Mouse (Mus musculus): ENCODE data around the gene Fv1. TPM values are rescaled to one million over a fixed set of nuclear protein-coding genes. Genes with fewer than 3 reads are reported as not detected.

Gene Fv1
- polyA plus RNA-seq, 1 experiment from 2014 or later: 12.9 TPM

DNA sequence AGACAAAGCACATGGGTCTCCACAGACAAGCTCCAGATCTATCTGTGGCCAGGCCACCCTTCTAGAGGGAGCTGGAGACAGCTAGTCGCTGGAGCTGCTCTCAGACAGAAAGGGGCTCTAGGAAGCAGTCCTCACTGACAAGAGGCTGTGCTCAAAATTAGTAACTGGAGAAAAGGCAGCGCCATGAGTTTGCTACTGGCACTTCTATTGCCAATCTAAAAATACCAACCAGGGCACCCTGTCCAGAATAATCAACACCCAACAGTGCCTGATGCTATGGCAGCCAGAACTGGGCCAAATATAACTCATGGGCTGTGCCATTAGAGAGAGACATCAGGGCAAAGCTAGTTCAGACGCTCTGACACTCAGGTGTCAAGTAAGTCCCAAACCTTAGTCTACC lies 28.6 kb downstream of the Fv1 start:
- Histone ChIP-seq H3K36me3 (ENCODE audit: control insufficient read depth, insufficient read depth) (peaks cover 31% of the 10 kb centered on the region), H3K27me3 (replicated peaks; ENCODE audit: control insufficient read depth, insufficient read depth, low read length) (no peaks in the 10 kb centered on the region), H3K27ac (ENCODE audit: low read length) (no peak overlapping the region), H3K9me3 (ENCODE audit: control insufficient read depth, low read length) (no peaks in the 10 kb centered on the region), H3K4me3 (replicated peaks; ENCODE audit: low read length) (no peak overlapping the region), H3K4me1 (replicated peaks; ENCODE audit: control insufficient read depth, insufficient read depth, low read length) (no peaks in the 10 kb centered on the region), H3K4me2 (ENCODE audit: low read length) (no peak overlapping the region), H3K9ac (replicated peaks; ENCODE audit: low read depth, low read length) (no peak overlapping the region)
- WGBS: 94% methylated on average over 3 of the region's 3 CpGs
- ATAC-seq: no peak

DNA sequence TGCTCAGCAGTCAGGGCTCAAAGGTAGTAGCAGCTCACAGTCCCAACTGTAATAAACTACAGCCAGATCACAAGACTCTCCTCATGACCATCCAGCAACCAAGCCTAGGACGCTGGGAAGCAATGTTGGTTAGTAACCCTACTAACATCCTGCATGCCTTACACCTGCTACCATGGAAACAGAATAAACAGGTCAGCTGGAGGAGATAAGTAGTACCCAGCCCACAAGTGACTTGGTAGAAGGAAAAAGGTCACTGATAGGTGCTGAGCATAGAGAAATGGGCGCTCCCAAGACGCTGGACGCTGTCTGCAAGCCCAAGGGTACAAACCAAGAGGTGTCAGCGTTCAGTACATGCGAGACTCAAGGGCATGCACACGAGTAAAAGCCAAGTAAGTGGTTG lies 31.7 kb downstream of the Fv1 start:
- Histone ChIP-seq H3K4me2 (ENCODE audit: low read length) (no peak overlapping the region), H3K36me3 (ENCODE audit: control insufficient read depth, insufficient read depth) (peaks cover 21% of the 10 kb centered on the region), H3K9ac (replicated peaks; ENCODE audit: low read depth, low read length) (no peak overlapping the region), H3K27ac (ENCODE audit: low read length) (no peak overlapping the region), H3K9me3 (ENCODE audit: control insufficient read depth, low read length) (no peaks in the 10 kb centered on the region), H3K4me1 (replicated peaks; ENCODE audit: control insufficient read depth, insufficient read depth, low read length) (peaks cover 10% of the 10 kb centered on the region), H3K27me3 (replicated peaks; ENCODE audit: control insufficient read depth, insufficient read depth, low read length) (no peaks in the 10 kb centered on the region), H3K4me3 (replicated peaks; ENCODE audit: low read length) (no peak overlapping the region)
- 93% methylated on average over 7 of the region's 7 CpGs for WGBS
- ATAC-seq: no peak

DNA sequence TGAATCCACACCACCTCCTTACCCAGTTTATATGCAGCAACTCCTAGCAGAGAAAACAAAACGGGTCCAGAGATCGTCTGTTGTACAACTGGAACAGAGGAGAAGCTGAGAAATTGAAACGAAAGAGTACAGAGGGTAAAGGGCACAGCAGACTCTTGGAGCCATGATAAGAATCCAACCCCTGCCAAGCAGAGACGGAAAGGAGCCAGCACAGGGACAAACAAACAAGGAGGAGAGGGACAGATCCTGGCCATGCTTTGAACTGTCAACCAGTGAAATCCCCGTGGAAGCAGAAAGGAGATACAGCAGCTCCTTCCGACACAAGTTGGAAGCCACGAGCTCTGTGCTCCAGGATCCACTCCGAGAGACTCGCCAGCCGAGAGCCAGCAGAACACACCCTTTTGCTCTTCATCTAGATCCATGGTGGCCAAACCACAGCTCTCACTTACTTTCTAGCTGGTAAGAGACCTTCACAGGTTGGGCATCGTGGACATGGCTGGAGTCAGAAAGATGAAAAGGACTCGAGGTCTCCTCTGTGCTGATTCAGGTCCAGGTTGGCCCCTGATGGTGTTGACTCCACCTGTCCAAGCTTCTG lies 34.2 kb downstream of the Fv1 start:
- Histone ChIP-seq H3K27me3 (replicated peaks; ENCODE audit: control insufficient read depth, insufficient read depth, low read length) (no peaks in the 10 kb centered on the region), H3K36me3 (ENCODE audit: control insufficient read depth, insufficient read depth) (peaks cover 9% of the 10 kb centered on the region), H3K9ac (replicated peaks; ENCODE audit: low read depth, low read length) (no peak overlapping the region), H3K27ac (ENCODE audit: low read length) (no peak overlapping the region), H3K4me3 (replicated peaks; ENCODE audit: low read length) (no peak overlapping the region), H3K9me3 (ENCODE audit: control insufficient read depth, low read length) (no peaks in the 10 kb centered on the region), H3K4me1 (replicated peaks; ENCODE audit: control insufficient read depth, insufficient read depth, low read length) (peaks cover 10% of the 10 kb centered on the region), H3K4me2 (ENCODE audit: low read length) (no peak overlapping the region)
- 91% methylated on average over 12 of the region's 12 CpGs for WGBS
- ATAC-seq: no peak

DNA sequence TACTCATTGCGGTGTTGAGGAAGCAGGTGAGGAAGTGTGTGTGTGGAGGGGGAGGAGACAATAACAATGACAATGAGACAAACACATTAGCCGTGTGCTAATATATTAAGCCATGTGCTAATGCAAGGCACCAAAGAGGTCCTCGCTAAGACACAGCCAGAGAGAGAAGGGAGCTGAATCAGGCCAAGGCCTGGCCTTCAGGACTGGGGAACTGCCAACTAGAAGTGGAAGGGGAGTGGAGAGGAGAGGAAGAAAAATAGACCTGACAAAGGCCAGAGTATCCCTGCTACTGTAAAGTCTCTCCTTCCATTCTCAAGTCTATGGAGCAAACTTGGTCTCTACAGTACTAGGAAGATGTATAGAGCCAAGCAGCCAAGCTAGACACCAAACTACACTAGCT lies 34.8 kb downstream of the Fv1 start:
- Histone ChIP-seq H3K9ac (replicated peaks; ENCODE audit: low read depth, low read length) (peak overlapping the region; percentile 85; the same call in 1 of the 2 replicates), H3K4me3 (replicated peaks; ENCODE audit: low read length) (peak overlapping the region; percentile 86), H3K27ac (ENCODE audit: low read length) (no peak overlapping the region), H3K9me3 (ENCODE audit: control insufficient read depth, low read length) (no peaks in the 10 kb centered on the region), H3K4me1 (replicated peaks; ENCODE audit: control insufficient read depth, insufficient read depth, low read length) (peaks cover 10% of the 10 kb centered on the region), H3K27me3 (replicated peaks; ENCODE audit: control insufficient read depth, insufficient read depth, low read length) (no peaks in the 10 kb centered on the region), H3K4me2 (ENCODE audit: low read length) (peak overlapping the region; percentile 63), H3K36me3 (ENCODE audit: control insufficient read depth, insufficient read depth) (peaks cover 9% of the 10 kb centered on the region)
- WGBS: 79% methylated on average over 3 of the region's 3 CpGs
- no peak for ATAC-seq

DNA sequence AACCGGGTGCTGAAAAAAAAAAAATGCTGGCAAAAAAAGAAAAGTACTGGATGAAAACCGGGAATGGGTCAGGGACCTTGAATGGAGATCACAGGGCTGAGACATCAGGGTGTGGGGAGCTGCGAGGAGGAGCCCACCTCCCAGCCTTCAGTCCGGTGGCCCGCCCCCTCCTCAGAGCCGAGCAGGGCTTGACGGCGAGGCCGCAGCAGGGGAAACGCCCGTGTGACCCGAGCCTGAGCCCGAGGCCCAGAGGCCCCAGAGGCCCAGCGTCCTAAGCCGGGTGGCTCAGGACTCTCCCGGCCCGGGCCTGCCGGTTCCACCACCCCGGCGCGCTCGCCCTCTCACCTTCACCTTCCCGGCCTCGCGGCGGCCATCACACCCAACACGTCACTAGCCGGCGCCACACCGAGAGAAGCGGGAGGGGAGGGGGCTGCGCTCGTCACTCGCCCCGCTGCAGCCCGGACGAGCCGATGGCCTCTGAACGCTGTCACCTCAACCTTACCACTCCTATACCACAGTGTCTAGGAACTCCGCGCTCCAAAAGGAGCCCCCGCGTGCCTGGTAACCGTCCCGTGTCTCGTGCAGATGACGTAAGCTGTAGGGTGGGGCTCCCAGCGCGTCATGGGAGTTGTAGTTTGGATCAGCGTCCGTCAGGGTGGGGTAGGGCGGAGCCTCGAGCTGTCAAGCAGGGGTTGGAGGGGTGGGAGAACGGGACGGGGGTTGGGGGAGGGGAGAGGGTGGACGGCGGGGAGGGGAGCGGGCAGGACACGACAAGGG lies 35.7 kb downstream of the Fv1 start, which contains the start of gene Mfn2:
TSS of gene Mfn2 (minus strand) at position 392 of the 777 bp plus-strand sequence.
- WGBS: under 1% methylated on average over 59 of the region's 59 CpGs
- Histone ChIP-seq H3K9me3 (ENCODE audit: control insufficient read depth, low read length) (no peaks in the 10 kb centered on the region), H3K36me3 (ENCODE audit: control insufficient read depth, insufficient read depth) (peaks cover 6% of the 10 kb centered on the region), H3K27ac (ENCODE audit: low read length) (peak within 1 kb of the TSS; percentile 82), H3K4me1 (replicated peaks; ENCODE audit: control insufficient read depth, insufficient read depth, low read length) (peaks cover 10% of the 10 kb centered on the region), H3K27me3 (replicated peaks; ENCODE audit: control insufficient read depth, insufficient read depth, low read length) (no peaks in the 10 kb centered on the region), H3K9ac (replicated peaks; ENCODE audit: low read depth, low read length) (peak within 1 kb of the TSS; percentile 85), H3K4me3 (replicated peaks; ENCODE audit: low read length) (peak within 1 kb of the TSS; percentile 86), H3K4me2 (ENCODE audit: low read length) (peak within 1 kb of the TSS; percentile 63)
- peak; percentile 94 for ATAC-seq

DNA sequence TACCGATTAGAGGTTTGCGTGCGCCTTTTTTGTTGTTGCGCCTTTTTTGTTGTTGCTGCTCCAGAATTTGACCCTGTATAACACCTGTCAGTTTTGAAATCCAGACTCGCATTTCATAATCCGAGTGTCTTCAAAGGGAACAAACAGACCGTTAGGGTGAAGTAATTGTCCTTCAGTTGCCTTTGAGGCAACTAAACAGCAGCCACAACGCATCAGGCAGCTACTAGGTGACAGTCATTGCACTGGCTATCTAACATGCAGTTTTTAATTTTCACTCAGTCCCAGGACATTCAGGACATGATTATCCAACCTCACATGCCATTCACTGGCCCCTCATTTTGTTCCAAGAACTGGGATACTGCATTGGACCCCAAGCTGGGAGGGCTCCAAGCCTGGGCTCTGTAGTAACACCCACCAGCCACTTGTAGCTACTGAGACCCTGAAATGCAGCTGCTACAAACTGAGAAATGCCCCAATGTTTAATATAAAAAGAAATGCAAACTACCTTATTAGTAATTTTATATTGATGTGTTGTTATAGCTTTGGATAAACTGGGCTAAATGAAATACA lies 36.4 kb downstream of the Fv1 start:
- WGBS: 0% methylated on average over 8 of the region's 8 CpGs

DNA sequence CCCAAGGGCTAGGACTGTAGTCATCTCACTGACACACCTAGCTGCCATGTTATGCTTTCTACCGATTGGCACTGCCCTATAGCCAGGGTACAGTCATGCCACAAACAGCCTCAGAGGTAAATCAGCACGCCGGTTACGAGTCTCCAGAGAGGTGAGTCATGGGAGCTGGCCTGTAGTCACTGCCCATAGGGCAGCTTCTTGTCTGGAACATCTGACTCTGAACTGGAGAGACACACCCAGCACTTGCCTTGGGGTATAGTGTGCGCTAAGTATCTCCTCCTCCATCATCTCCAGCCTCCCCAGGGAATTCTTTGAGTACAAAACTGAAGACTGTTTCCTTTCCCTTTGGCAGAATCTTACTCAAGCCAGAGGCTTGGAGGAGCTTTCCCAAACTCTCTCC lies 37.5 kb downstream of the Fv1 start:
- 88% methylated on average over 5 of the region's 5 CpGs for WGBS
- no peaks in the 10 kb centered on the region for H3K9me3 ChIP-seq (ENCODE audit: control insufficient read depth, low read length)
- no peaks in the 10 kb centered on the region for H3K27me3 ChIP-seq (replicated peaks; ENCODE audit: control insufficient read depth, insufficient read depth, low read length)
- no peaks in the 10 kb centered on the region for H3K36me3 ChIP-seq (ENCODE audit: control insufficient read depth, insufficient read depth)
- H3K27ac ChIP-seq (ENCODE audit: low read length): no peak overlapping the region
- H3K4me3 ChIP-seq (replicated peaks; ENCODE audit: low read length): no peak overlapping the region
- H3K4me2 ChIP-seq (ENCODE audit: low read length): no peak overlapping the region
- ATAC-seq: no peak
- H3K4me1 ChIP-seq (replicated peaks; ENCODE audit: control insufficient read depth, insufficient read depth, low read length): peaks cover 10% of the 10 kb centered on the region
- no peak overlapping the region for H3K9ac ChIP-seq (replicated peaks; ENCODE audit: low read depth, low read length)

More for the DNA sequence above, 36.4 kb downstream of the Fv1 start:
- Histone ChIP-seq H3K27ac (ENCODE audit: low read length) (peak overlapping the region; percentile 6; the same call in 1 of the 2 replicates), H3K4me1 (replicated peaks; ENCODE audit: control insufficient read depth, insufficient read depth, low read length) (peaks cover 10% of the 10 kb centered on the region), H3K4me2 (ENCODE audit: low read length) (peak overlapping the region; percentile 56), H3K9ac (replicated peaks; ENCODE audit: low read depth, low read length) (peak overlapping the region; percentile 85), H3K9me3 (ENCODE audit: control insufficient read depth, low read length) (no peaks in the 10 kb centered on the region), H3K36me3 (ENCODE audit: control insufficient read depth, insufficient read depth) (peaks cover 4% of the 10 kb centered on the region; the same call in 1 of the 2 replicates), H3K27me3 (replicated peaks; ENCODE audit: control insufficient read depth, insufficient read depth, low read length) (no peaks in the 10 kb centered on the region), H3K4me3 (replicated peaks; ENCODE audit: low read length) (peak overlapping the region; percentile 86)
- ATAC-seq: peak; percentile 23; the same call in 1 of the 2 replicates

DNA sequence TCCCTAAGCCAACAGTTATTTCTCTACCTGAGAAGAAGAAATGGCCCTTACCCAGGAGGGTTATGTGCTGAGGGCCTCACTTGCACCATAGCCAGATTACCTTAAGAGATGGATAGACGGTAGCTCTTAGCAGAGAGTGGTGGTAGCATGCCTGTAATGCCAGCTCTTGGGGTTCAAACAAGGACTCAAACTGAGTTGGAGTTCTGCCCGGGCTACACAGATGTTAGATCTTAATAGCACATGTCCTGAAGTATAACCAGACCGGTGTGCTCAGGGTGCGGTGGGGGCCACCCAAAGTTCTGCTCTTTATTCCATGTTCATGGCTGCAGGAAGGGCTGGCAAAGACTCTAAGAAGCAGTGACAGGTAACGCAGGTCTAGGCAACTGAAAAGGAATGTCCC lies 40.7 kb downstream of the Fv1 start:
- no peak for ATAC-seq
- H3K27me3 ChIP-seq (replicated peaks; ENCODE audit: control insufficient read depth, insufficient read depth, low read length): no peaks in the 10 kb centered on the region
- no peaks in the 10 kb centered on the region for H3K9me3 ChIP-seq (ENCODE audit: control insufficient read depth, low read length)
- no peak overlapping the region for H3K9ac ChIP-seq (replicated peaks; ENCODE audit: low read depth, low read length)
- H3K36me3 ChIP-seq (ENCODE audit: control insufficient read depth, insufficient read depth): no peaks in the 10 kb centered on the region
- H3K4me1 ChIP-seq (replicated peaks; ENCODE audit: control insufficient read depth, insufficient read depth, low read length): peaks cover 3% of the 10 kb centered on the region; the same call in 1 of the 2 replicates
- H3K4me3 ChIP-seq (replicated peaks; ENCODE audit: low read length): no peak overlapping the region
- no peak overlapping the region for H3K4me2 ChIP-seq (ENCODE audit: low read length)
- no peak overlapping the region for H3K27ac ChIP-seq (ENCODE audit: low read length)
- 92% methylated on average over 5 of the region's 5 CpGs for WGBS

DNA sequence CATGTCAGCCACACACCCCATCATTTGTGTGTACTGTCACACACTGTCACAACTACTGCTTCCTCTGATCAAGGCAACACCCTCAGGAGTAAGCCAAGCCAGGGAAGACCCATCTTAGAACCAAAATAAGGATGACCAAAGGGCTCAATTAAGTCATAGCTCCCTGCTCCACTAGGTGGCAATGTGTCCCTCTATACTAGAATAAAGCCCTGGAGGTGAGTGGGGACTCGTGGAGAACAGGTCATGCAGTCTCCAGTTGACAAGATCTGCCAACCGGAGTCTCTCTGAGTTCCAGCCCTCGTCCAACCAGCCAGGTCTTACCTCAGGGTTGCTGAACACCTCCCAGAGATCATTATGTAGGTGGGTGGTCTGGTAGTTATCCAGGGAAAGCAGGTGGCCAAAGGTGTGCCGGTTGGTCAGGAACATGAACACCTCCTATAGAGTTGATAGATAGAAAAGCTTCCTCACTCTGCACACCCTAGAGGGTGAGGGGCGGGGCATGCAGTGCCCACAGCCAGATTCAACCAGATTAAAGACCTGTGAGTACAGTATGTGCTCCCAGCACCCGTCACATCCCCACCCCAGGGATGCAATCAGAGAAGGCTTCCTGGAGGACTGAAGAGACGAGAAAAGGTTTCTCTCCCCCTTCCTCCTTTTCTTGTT lies 49.8 kb downstream of the Fv1 start:
- ATAC-seq: 0 out of 2 replicates have a peak, but pooled peaks have one; percentile 28
- Histone ChIP-seq H3K27ac (ENCODE audit: low read length) (no peak overlapping the region), H3K4me1 (replicated peaks; ENCODE audit: control insufficient read depth, insufficient read depth, low read length) (no peaks in the 10 kb centered on the region)

More for the DNA sequence above, 49.8 kb downstream of the Fv1 start:
- no peaks in the 10 kb centered on the region for H3K9me3 ChIP-seq (ENCODE audit: control insufficient read depth, low read length)
- no peaks in the 10 kb centered on the region for H3K36me3 ChIP-seq (ENCODE audit: control insufficient read depth, insufficient read depth)
- no peak overlapping the region for H3K4me2 ChIP-seq (ENCODE audit: low read length)
- H3K27me3 ChIP-seq (replicated peaks; ENCODE audit: control insufficient read depth, insufficient read depth, low read length): no peaks in the 10 kb centered on the region
- no peak overlapping the region for H3K9ac ChIP-seq (replicated peaks; ENCODE audit: low read depth, low read length)
- H3K4me3 ChIP-seq (replicated peaks; ENCODE audit: low read length): no peak overlapping the region
- WGBS: 66% methylated on average over 7 of the region's 7 CpGs
